Mouse (Mus musculus): ENCODE results near the gene Acsl1. TPM values are rescaled to one million over a fixed set of nuclear protein-coding genes. Genes with fewer than 3 reads are reported as not detected.
A peak's percentile ranks its signal among the peaks of the same experiment; 100 is the strongest.

Gene Acsl1
- polyA plus RNA-seq, 1 experiment from 2014 or later = 8.4 TPM

DNA sequence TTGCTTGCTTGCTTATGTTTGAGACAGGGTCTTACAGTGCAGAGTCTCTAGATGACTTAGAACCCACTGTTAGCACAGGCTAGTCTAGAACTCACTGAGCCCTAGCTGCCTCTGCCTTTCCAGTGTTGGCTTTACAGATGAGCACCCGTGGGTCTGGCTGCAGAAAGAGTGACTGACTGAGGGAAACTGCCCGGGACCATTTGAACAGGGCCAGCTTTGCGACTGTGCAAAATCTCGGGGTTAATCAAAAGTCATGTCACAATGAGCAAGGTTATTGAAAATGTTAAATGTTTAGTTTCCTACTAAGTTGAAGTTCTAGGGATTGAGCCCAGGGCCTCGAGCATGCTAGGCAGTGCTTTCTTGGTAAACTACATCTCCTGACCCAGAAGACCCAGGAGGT, 75.0 kb downstream of the Acsl1 start:
- Histone ChIP-seq H3K4me3 (replicated peaks) (no peak overlapping the region), H3K4me2 (no peak overlapping the region), H3K36me3 (no peaks in the 10 kb centered on the region), H3K27me3 (no peaks in the 10 kb centered on the region), H3K4me1 (replicated peaks) (peaks cover 3% of the 10 kb centered on the region; the same call in 1 of the 2 replicates), H3K9ac (replicated peaks) (no peak overlapping the region), H3K27ac (no peak overlapping the region), H3K9me3 (no peaks in the 10 kb centered on the region)
- 81% methylated on average over 5 of the region's 5 CpGs for WGBS
- ATAC-seq (ENCODE audit: insufficient number of reproducible peaks, insufficient read depth, low FRiP score, low TSS enrichment, low read depth) = no peak

DNA sequence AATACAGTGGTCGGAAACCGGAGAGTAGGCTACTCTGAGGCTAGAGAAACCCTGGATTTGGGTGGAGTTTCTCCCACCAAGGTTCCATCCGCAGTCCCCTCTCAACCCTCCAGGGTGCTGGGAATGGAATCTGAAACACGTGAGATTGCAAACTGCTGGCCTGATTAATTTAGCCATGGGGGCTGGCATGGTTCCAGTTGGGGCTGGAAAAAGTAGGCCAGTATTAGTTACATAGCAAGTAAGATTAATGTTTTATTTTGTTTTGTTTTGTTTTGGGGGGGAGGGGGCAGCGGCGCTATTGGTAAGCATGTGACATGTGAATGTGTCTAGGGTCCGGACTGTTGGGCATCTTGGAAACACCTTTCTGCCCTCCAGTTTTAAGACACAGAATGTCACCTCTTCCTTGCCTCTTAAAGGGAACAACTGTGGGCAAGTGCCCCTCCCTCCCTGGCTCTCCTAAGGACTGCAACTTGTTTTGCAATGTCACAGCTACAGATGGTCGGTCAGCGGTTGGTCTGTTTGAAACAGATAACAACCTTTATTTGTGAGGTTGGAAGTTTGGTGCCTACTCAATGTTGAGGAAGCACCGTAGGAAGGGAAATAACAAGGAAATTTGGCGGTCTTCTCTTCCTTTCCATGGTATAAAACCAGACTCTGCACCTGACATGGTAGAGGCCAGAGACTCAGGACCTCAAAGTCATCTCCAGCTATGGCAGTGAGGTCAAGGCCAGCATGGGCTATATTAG, 75.8 kb downstream of the Acsl1 start:
- WGBS = 76% methylated on average over 11 of the region's 11 CpGs
- Histone ChIP-seq H3K27me3 (no peaks in the 10 kb centered on the region), H3K9me3 (no peaks in the 10 kb centered on the region), H3K4me1 (replicated peaks) (peaks cover 6% of the 10 kb centered on the region; the same call in 1 of the 2 replicates), H3K4me3 (replicated peaks) (no peak overlapping the region), H3K27ac (no peak overlapping the region), H3K36me3 (no peaks in the 10 kb centered on the region), H3K9ac (replicated peaks) (no peak overlapping the region), H3K4me2 (no peak overlapping the region)
- no peak for ATAC-seq (ENCODE audit: insufficient number of reproducible peaks, insufficient read depth, low FRiP score, low TSS enrichment, low read depth)

DNA sequence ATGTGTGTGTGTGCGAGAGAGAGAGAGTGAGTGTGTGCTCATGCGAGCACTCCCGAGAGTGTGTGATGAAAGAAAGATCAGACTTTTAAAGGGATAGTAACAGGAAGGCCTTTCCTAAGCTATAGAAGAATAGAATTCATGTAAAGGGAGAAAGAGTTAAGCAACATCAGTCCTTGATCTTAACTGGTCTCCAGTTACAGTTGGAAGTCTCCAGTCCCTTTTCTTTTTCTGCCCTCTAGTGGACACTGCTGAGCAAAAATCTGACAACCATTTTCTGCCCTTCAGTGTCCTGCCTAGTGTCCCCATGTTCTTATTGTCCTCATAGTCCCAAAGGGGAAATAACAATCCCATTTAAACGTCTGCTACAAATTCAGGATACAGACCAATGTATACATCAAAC, 76.4 kb downstream of the Acsl1 start:
- WGBS = 48% methylated on average over 4 of the region's 4 CpGs
- Histone ChIP-seq H3K4me2 (no peak overlapping the region), H3K9ac (replicated peaks) (no peak overlapping the region), H3K27ac (no peak overlapping the region), H3K4me1 (replicated peaks) (peaks cover 6% of the 10 kb centered on the region; the same call in 1 of the 2 replicates), H3K27me3 (no peaks in the 10 kb centered on the region), H3K4me3 (replicated peaks) (no peak overlapping the region), H3K9me3 (no peaks in the 10 kb centered on the region), H3K36me3 (no peaks in the 10 kb centered on the region)
- ATAC-seq (ENCODE audit: insufficient number of reproducible peaks, insufficient read depth, low FRiP score, low TSS enrichment, low read depth) = no peak

DNA sequence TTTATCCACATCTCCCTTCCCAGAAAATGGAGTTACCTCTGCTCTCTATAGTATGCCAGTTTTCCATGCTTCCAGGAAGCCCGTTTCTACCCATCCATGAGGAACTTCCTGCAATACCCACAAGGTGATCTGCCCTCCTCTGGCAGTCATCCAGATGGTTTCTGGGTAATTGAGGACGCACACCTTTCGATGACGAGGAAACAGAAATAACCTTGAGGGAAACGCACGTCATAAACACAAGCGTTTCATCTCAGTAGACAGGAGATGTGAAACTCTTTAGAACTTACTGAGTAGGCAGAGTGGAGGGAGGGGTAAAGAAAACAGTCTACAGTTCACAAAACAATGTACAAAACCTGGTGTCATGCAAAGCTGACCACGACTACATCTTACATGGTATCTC, 79.2 kb downstream of the Acsl1 start:
- H3K4me3 ChIP-seq (replicated peaks) = no peak overlapping the region
- H3K27me3 ChIP-seq = no peaks in the 10 kb centered on the region
- H3K9ac ChIP-seq (replicated peaks) = no peak overlapping the region
- H3K4me2 ChIP-seq = no peak overlapping the region
- no peaks in the 10 kb centered on the region for H3K9me3 ChIP-seq
- WGBS = 81% methylated on average over 8 of the region's 8 CpGs
- no peaks in the 10 kb centered on the region for H3K36me3 ChIP-seq
- H3K27ac ChIP-seq = no peak overlapping the region
- no peak for ATAC-seq (ENCODE audit: insufficient number of reproducible peaks, insufficient read depth, low FRiP score, low TSS enrichment, low read depth)
- H3K4me1 ChIP-seq (replicated peaks) = peaks cover 12% of the 10 kb centered on the region

DNA sequence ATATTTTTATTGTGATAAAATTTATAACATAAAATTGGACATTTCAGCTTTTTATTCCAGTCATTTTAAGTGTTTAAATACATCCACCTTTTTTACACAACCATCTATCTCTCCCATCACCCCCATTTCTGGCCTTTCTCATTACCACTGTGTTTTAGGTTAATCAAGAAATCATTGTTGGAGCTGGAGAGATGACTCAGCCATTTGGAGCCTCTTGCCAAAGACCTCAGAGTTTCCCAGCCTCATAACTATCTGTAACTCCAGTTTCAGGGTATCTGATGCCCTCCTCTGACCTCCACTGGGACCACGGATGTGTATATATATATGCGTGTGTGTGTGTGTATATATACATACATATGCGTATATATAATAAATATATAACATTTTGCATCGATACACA, 80.2 kb downstream of the Acsl1 start:
- 55% methylated on average over 4 of the region's 4 CpGs for WGBS
- peak overlapping the region; percentile 62 for H3K4me2 ChIP-seq
- H3K4me1 ChIP-seq (replicated peaks) = peaks cover 12% of the 10 kb centered on the region
- peak overlapping the region; percentile 69 for H3K4me3 ChIP-seq (replicated peaks)
- peaks cover 4% of the 10 kb centered on the region for H3K36me3 ChIP-seq
- no peaks in the 10 kb centered on the region for H3K9me3 ChIP-seq
- no peak overlapping the region for H3K9ac ChIP-seq (replicated peaks)
- H3K27ac ChIP-seq = no peak overlapping the region
- ATAC-seq (ENCODE audit: insufficient number of reproducible peaks, insufficient read depth, low FRiP score, low TSS enrichment, low read depth) = no peak
- no peaks in the 10 kb centered on the region for H3K27me3 ChIP-seq

DNA sequence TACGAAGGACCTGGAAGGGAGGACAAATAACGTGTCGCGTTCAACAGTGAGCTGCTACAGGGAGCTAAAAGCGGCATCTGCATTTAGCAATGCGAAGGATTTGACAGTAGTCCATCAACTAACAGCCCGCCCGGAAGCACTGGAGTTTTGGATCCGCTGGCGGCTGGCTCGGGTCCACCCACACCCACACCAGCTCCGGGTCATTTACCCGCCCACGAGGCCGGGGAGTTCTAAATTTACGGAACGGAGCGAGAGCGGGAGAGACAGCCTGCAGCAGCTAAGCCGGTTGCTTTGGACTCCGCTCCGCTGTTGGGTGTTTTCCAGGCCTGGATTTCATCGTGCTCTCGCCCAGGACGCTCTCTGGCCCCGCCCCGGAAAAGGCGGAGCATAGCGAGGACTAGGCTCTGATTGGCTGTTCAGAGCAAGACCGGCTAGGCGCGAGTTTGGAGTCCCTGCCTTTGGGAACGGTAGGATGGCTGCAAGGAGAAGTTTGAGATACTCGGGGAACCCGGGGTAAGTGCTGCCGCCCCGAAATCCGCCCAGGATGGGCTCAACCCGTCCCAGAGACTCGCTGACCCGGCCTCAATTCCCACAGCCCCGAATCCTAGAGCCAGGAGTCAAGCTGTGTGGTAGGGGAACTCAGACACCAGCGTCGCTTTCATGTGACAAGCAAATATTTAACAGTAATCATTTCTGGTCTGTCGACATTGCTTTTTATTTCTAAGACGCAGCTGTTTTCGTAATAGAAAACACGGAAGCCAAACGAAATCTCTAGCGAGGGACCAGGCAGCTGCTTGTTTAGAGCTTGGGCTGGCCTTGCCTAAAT, 81.0 kb downstream of the Acsl1 start, which contains the start of gene Cenpu:
Gene Cenpu, plus strand, starts transcription at position 414 of the 826 bp plus-strand sequence.
- H3K9ac ChIP-seq (replicated peaks) = peak within 1 kb of the TSS; percentile 65
- peak; percentile 97 for ATAC-seq (ENCODE audit: insufficient number of reproducible peaks, insufficient read depth, low FRiP score, low TSS enrichment, low read depth)
- no peaks in the 10 kb centered on the region for H3K27me3 ChIP-seq
- peaks cover 10% of the 10 kb centered on the region for H3K36me3 ChIP-seq
- peak within 1 kb of the TSS; percentile 69 for H3K4me3 ChIP-seq (replicated peaks)
- WGBS = under 1% methylated on average over 50 of the region's 50 CpGs
- H3K4me1 ChIP-seq (replicated peaks) = peaks cover 12% of the 10 kb centered on the region
- H3K4me2 ChIP-seq = peak within 1 kb of the TSS; percentile 67
- H3K9me3 ChIP-seq = no peaks in the 10 kb centered on the region
- 0 out of 2 replicates have a peak within 1 kb of the TSS, but pooled peaks have one; percentile 50 for H3K27ac ChIP-seq

DNA sequence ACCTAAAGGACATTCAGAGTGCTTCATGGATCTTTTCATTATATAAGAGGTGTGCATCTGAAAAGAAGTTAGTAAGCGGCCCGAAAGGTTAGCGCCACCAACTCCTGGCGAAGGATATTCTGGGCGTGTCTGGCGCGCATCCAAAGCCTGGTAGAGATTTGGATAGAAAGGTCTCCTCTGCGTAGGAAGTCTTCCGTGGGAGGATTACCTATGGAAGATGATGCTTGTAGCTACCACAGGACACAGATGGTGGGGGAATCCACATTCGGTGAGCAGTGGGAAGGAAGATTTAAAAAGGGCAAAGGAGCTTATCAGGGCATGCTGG, 81.6 kb downstream of the Acsl1 start:
- Histone ChIP-seq H3K4me3 (replicated peaks) (peak overlapping the region; percentile 69), H3K36me3 (peaks cover 10% of the 10 kb centered on the region), H3K27me3 (no peaks in the 10 kb centered on the region), H3K27ac (no peak overlapping the region), H3K9me3 (no peaks in the 10 kb centered on the region), H3K4me1 (replicated peaks) (peaks cover 12% of the 10 kb centered on the region), H3K9ac (replicated peaks) (peak overlapping the region; percentile 65), H3K4me2 (peak overlapping the region; percentile 67)
- ATAC-seq (ENCODE audit: insufficient number of reproducible peaks, insufficient read depth, low FRiP score, low TSS enrichment, low read depth) = no peak
- WGBS = 3% methylated on average over 10 of the region's 10 CpGs

DNA sequence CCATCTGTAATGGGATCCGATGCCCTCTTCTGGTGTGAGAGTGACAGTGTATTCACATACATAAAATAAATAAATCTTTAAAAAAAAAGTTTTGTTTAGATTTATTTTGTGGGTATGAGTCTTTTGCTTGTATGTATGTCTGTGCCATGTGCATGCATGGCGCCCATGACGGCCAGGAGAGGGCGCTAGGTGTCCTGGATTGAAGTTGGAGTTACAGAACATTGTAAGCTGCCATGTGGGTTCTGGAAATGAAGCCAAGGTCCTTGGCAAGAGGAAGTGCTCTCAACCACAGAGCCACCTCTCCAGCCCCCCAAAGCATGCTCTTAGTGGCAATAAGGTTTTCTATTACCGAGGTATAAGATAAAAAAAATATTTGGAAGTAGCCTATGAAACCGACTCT, 88.6 kb downstream of the Acsl1 start:
- Histone ChIP-seq H3K36me3 (peaks cover 54% of the 10 kb centered on the region), H3K4me3 (replicated peaks) (no peak overlapping the region), H3K27ac (no peak overlapping the region), H3K9me3 (no peaks in the 10 kb centered on the region), H3K4me1 (replicated peaks) (no peaks in the 10 kb centered on the region), H3K27me3 (no peaks in the 10 kb centered on the region), H3K9ac (replicated peaks) (no peak overlapping the region), H3K4me2 (no peak overlapping the region)
- WGBS = 80% methylated on average over 6 of the region's 6 CpGs
- no peak for ATAC-seq (ENCODE audit: insufficient number of reproducible peaks, insufficient read depth, low FRiP score, low TSS enrichment, low read depth)

DNA sequence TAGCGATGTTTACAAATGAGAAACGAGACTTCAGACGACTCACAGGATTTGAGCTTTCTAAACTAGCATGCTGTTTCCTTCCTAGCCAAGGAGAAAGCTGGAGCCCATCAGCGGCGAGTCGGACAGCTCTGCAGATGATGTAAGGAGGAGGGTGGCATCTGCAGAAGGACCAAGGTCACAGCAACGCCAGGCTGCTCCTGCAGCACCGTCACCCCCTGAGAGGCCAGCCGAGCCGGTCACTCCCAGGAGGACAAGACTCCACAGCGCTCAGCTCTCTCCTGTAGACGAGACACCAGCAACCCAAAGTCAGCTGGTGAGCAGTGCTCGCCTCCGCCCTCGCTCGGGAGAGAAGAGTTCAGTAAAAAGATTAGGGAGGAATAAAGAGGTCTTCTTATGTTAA, 91.5 kb downstream of the Acsl1 start:
- 88% methylated on average over 16 of the region's 16 CpGs for WGBS
- H3K36me3 ChIP-seq = peaks cover 54% of the 10 kb centered on the region
- H3K9ac ChIP-seq (replicated peaks) = no peak overlapping the region

DNA sequence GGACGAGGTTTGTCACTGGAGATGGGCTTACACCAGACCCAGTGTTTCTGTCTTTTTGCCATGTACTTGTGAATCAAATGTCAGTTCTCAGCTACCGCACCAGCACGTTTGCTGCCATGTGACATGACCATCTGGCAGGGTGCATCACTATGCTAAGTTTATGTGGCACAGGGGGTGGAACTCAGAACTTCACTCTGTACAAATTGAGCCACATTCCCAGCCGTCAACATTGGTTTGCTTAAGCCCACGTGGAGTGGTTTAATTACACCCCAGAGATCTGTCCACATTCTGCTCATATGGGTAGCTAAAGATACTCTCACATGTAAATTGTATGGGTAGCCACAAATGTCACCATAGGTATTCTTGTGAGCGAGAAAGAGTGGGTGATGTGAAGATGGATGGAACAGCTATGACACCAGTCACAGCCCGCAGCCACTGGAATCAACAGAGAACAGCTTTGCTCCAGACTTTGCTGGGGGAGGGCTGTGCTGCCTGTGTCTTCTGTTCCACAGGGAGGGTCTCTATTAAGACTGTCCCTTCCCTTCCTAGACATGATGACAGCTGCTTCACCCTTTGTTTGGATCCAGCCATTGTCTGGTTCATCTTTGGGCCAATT, 96.2 kb downstream of the Acsl1 start:
- no peak overlapping the region for H3K9ac ChIP-seq (replicated peaks)
- 79% methylated on average over 7 of the region's 7 CpGs for WGBS
- no peak overlapping the region for H3K4me3 ChIP-seq (replicated peaks)
- no peak for ATAC-seq (ENCODE audit: insufficient number of reproducible peaks, insufficient read depth, low FRiP score, low TSS enrichment, low read depth)
- H3K4me2 ChIP-seq = no peak overlapping the region
- H3K36me3 ChIP-seq = peaks cover 28% of the 10 kb centered on the region
- no peaks in the 10 kb centered on the region for H3K27me3 ChIP-seq
- H3K27ac ChIP-seq = no peak overlapping the region
- H3K4me1 ChIP-seq (replicated peaks) = 0 out of 2 replicates have a peak, but pooled peaks cover 4% of the 10 kb centered on the region
- H3K9me3 ChIP-seq = no peaks in the 10 kb centered on the region

More for the DNA sequence above, 91.5 kb downstream of the Acsl1 start:
- Histone ChIP-seq H3K27me3 (no peaks in the 10 kb centered on the region), H3K27ac (no peak overlapping the region), H3K4me3 (replicated peaks) (no peak overlapping the region), H3K4me2 (no peak overlapping the region), H3K9me3 (no peaks in the 10 kb centered on the region), H3K4me1 (replicated peaks) (no peaks in the 10 kb centered on the region)
- no peak for ATAC-seq (ENCODE audit: insufficient number of reproducible peaks, insufficient read depth, low FRiP score, low TSS enrichment, low read depth)

DNA sequence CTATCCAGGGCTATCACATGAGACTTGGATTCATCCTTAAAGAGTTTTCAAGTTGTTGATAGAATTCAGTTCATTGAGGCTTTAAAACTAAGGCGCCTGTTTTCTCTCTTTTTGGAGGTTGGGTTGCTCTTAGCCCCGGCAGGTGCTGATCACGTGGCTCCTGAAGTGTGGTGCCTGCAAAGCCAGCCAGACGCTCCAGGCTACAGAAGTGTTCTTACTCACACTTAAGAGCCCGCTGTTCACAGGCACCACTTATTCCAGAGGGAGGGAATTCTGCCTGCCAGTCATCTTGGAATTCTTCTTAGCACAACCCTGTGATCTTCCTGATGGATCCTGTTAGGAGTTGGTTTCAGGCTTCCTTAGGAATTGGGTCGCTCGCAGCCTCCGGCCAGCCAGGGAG, 97.1 kb downstream of the Acsl1 start:
- H3K9me3 ChIP-seq = no peaks in the 10 kb centered on the region
- no peaks in the 10 kb centered on the region for H3K27me3 ChIP-seq
- H3K9ac ChIP-seq (replicated peaks) = no peak overlapping the region
- ATAC-seq (ENCODE audit: insufficient number of reproducible peaks, insufficient read depth, low FRiP score, low TSS enrichment, low read depth) = no peak
- H3K27ac ChIP-seq = no peak overlapping the region
- no peak overlapping the region for H3K4me2 ChIP-seq
- H3K4me3 ChIP-seq (replicated peaks) = no peak overlapping the region
- H3K4me1 ChIP-seq (replicated peaks) = 0 out of 2 replicates have a peak, but pooled peaks cover 4% of the 10 kb centered on the region
- 75% methylated on average over 8 of the region's 8 CpGs for WGBS
- H3K36me3 ChIP-seq = peaks cover 27% of the 10 kb centered on the region

Data from limb, embryonic 12.5 days (tissue).